Mouse (Mus musculus) inflammation-experienced regulatory T-cells, adult 6 months (primary cell): Measurements from ENCODE around the gene Naa50. TPM values are rescaled to one million over a fixed set of nuclear protein-coding genes. Genes with fewer than 3 reads are reported as not detected.

Source experiments
- ATAC-seq: one replicate; pipeline ENCODE4 v1.8.0; 2017
- polyA plus RNA-seq, 3 experiments: library from polyadenylated mRNA; unstranded; fragments of 100-300 nt; shearing (Covaris generic); gene quantifications; one replicate each; pipeline ENCODE4 v1.2.1; 2017

Gene Naa50
- polyA plus RNA-seq, 3 experiments from 2014 or later: 22.5 to 49.0 (median 24.8) TPM

GRCm38 (mm10) chr16:44140186-44140787, 657 bp downstream of the Naa50 start:
- ATAC-seq: peak; percentile 19

DNA sequence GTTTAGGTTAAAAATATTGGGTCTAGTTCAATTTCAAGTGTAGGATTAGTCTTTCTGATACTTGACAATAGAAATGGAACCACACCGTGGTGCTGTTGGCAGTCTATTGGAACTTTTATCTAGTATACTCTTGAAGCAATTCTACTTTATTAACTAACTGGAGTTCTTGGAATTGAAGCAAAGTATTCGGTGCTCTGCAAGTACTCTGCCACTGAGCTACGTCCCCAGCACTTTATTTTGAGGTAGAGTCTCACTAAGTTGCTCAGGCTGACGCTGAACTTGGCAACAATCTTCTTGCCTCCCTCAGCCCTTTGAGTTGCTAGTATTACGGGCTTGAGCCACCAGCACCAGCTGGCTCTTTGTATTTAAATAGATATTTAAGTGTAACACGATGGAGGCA, 1.9 kb downstream of the Naa50 start:
- no peak for ATAC-seq

DNA sequence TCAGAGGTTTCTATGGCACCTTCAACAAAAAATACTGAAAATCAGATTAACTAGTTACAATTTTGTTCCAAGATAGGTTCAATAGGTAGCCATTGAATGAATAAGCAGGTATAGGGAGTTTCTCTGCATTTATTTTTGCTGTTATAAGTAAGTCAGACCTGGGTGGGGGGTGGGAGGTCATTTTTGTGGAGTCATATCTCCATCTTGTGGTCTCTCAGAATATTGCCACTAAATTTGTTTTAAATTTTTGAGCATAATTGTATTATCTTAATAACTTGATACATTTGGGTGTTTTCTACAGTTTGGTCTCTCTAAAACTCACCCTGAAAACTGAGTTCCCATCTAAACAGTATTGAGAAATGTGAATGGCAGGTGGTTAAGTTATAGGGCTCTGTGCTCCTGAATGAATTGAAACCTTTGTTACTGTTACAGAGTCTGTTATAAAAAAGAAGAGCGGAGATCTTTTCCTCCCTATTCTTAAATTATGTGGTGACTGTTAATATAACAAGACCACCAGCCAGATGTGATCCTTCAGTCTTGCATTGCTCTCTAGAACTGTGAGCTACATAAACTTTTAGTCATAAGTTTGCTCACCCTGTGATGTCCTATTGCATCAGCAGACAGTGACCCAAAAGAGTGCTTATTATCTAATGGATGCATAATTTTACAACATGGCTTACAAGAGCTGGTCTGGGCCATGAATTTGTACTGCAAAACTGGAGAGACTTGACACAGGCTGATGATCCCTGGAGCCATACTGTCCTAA, 9.6 kb downstream of the Naa50 start:
- peak; percentile 61 for ATAC-seq

GRCm38 (mm10) chr16:44154497-44155057, 14.9 kb downstream of the Naa50 start:
- ATAC-seq: no peak

- no peak for ATAC-seq
Observed at GRCm38 (mm10) chr16:44159325-44159724, 19.7 kb downstream of the Naa50 start.

- ATAC-seq: no peak
Observed at GRCm38 (mm10) chr16:44163831-44164230, 24.2 kb downstream of the Naa50 start.

DNA sequence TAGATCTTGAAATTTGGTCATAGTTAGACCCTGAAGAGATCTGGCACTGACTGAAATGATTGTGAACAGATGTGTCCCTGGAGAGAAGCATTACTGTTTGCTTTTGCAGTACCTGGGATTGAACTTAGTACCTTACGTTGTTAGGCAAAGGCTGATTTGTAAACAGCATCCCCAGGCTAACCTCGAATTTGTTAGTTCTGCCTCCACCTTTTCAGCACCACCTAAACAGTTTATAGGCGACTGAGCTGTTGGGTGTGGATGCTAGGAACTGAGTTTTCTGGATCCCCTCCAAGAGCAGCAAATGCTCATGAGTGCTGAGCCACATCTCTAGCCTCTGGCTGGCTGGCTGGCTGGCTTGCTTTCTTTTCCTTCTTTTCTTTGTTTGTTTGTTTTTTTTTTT, 25.6 kb downstream of the Naa50 start:
- ATAC-seq: no peak

GRCm38 (mm10) chr16:44168990-44169389, 29.4 kb downstream of the Naa50 start:
- no peak for ATAC-seq

GRCm38 (mm10) chr16:44172297-44173154, 32.9 kb downstream of the Naa50 start:
- ATAC-seq: peak; percentile 97

DNA sequence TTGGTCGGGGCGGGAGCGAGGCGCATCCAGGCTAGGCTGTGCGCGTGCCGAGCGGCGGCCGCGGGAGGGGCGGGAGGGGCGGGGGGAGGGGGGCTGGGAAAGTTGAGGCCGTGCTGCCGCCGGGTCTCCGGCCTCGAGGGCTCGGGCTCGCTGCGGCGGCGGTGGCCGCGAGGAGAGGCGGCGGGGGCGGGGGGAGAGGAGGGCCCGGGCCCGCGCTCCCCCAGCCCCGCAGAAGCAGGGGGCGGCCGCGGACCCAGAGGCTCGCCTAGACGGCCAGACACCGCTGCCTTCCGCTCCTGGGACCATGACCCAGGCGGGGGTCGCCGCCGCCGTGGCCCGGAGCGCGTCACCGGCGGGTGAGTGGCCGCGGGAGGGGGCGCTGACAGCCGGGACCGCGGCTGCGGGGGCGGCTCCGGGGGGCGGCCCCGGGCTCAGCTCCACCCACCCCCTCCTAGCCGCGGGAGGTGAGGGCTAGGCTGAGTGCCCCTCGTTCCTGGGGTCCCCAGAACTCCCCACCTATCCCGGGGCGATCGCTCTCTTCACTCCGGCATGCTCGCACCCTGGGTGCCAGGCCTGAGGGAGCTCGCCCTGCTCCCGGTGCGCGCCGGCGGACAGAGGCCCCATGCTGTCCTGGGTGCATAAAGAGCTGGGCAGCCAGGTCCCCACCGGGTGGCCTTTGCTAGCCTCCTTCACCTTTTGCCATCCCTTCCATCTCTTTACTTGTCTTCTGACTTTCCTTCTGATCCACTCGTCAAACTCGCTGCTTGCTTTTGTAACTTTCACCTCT, 33.7 kb downstream of the Naa50 start, which contains the start of gene Usf3:
Usf3 (plus strand) TSS at position 92 of the 787 bp plus-strand sequence.
- ATAC-seq: peak; percentile 8

- ATAC-seq: no peak
Observed at GRCm38 (mm10) chr16:44173966-44174530, 34.4 kb downstream of the Naa50 start.

GRCm38 (mm10) chr16:44175001-44175400, 35.4 kb downstream of the Naa50 start:
- no peak for ATAC-seq

- ATAC-seq: no peak
Observed at GRCm38 (mm10) chr16:44176511-44176910, 36.9 kb downstream of the Naa50 start.

GRCm38 (mm10) chr16:44178555-44178954, 38.9 kb downstream of the Naa50 start:
- no peak for ATAC-seq

DNA sequence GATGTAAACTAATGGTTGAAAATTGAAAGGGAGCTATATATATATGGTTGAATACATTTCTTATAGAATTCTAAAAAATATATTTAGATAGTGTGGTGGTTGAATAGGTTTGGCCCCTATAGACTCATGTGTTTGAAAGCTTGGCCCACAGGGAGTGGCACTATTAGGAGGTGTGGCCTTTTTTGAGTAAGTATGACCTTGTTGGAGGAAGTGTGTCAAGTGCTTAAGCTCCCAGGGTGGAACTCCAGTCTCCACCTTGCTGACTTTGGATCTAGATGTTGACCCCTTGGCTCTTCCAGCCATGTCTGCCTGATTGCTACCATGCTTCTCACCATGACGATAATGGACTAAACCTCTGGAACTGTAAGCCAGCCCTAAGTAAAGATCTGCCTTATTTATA, 43.0 kb downstream of the Naa50 start:
- ATAC-seq: no peak

DNA sequence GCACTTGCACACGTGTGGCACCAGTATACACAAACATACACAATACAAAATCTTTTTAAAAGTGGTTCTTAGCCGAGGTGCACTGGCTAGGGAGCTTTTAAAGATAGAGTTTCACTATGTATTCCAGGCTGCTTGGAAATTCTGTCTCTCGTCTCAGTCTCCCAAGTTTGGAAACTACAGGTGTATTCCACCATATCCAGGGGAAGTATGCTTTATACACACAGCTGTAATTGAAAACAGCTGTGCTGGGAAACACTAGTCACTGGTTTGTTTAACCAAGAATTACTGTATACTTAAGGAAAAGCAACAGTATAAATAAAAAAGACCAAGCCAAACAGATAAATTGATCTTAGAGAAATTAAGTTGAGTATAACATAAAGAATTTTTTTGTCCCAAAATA, 45.1 kb downstream of the Naa50 start:
- ATAC-seq: no peak

- ATAC-seq: no peak
Observed at GRCm38 (mm10) chr16:44187172-44187571, 47.5 kb downstream of the Naa50 start.

DNA sequence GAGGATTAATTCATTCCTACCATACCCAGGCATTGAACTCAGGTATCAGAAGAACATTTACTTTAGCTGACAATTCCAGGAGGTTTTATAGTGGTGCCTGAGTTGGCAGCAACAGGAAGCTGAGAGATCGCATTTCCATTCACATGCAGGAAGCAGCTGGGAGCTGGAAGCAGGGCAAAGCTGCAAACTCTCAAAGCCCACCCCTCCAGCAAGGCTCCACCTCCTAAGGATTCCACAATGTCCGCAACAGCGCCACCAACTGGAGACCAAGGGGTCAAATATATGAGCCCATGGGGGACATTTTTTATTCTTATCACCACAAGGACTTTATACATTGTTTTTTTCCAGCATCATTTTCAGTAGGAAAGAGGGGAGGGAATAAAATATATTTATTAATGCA, 49.1 kb downstream of the Naa50 start:
- no peak for ATAC-seq

GRCm38 (mm10) chr16:44190032-44190431, 50.4 kb downstream of the Naa50 start:
- ATAC-seq: peak; percentile 70

DNA sequence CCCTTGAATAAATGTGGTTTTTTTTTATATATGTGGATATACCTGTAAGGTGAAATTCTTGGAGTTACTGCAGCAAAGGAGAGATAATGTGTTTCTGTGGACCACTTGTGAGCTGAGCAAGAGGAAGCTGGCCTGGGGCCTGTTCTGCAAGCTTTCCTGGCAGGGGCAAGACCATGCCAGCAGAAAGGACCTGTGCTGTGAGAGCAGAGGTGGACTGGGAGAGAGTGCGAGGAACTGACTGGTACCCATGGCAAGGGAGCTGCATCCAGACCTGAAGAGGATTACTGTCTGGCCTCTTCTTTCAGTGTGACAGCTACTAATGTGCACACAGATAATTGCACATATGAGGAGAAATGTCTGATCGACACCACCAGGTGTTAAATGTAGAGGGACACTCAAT, 51.3 kb downstream of the Naa50 start:
- ATAC-seq: no peak

- no peak for ATAC-seq
Observed at GRCm38 (mm10) chr16:44199066-44199703, 59.6 kb downstream of the Naa50 start.
